Mouse (Mus musculus) midbrain, embryonic 12.5 days (tissue): Measurements from ENCODE around the gene Ankdd1a. TPM values are rescaled to one million over a fixed set of nuclear protein-coding genes. Genes with fewer than 3 reads are reported as not detected.

Experiments
- ATAC-seq: fragments of 200-750 bp; cut with Nextera tagmentation; 2 replicates; pipeline ENCODE4 v1.8.0; 2017; ENCODE audit warnings: low read depth, moderate TSS enrichment, moderate library complexity; ENCODE audit not compliant: low FRiP score
- H3K27ac ChIP-seq: fragments of 300-500 bp; sonication (generic); replicated peaks from 2 replicates; pipeline ENCODE4 v1.5.1; 2016; ENCODE audit warnings: mild to moderate bottlenecking
- H3K27me3 ChIP-seq: fragments of 300-500 bp; sonication (generic); 2 replicates; pipeline ENCODE4 v1.6.1; 2016; ENCODE audit warnings: mild to moderate bottlenecking
- H3K36me3 ChIP-seq: fragments of 300-500 bp; sonication (generic); 2 replicates; pipeline ENCODE4 v1.6.1; 2016
- H3K4me1 ChIP-seq: fragments of 300-500 bp; sonication (generic); 2 replicates; pipeline ENCODE4 v1.6.1; 2016
- H3K4me2 ChIP-seq: fragments of 300-500 bp; sonication (generic); replicated peaks from 2 replicates; pipeline ENCODE4 v1.6.1; 2016; ENCODE audit warnings: mild to moderate bottlenecking, moderate library complexity
- H3K4me3 ChIP-seq: fragments of 300-500 bp; sonication (generic); 2 replicates; pipeline ENCODE4 v1.5.1; 2016; ENCODE audit warnings: mild to moderate bottlenecking
- H3K9ac ChIP-seq: fragments of 300-500 bp; sonication (generic); replicated peaks from 2 replicates; pipeline ENCODE4 v1.6.1; 2016; ENCODE audit warnings: mild to moderate bottlenecking, moderate library complexity
- H3K9me3 ChIP-seq: fragments of 300-500 bp; sonication (generic); 2 replicates; pipeline ENCODE4 v1.6.1; 2016; ENCODE audit warnings: mild to moderate bottlenecking
- WGBS: fragments of 180-500 bp; shearing (Covaris S2); methylation state at CpG from one replicate; pipeline ENCODE4 v1.1.7; 2016; 5-methylcytosine and 5-hydroxymethylcytosine counted together
- polyA plus RNA-seq: library from polyadenylated mRNA; unstranded; fragments of >200 nt; fragmentation: Nextera tagmentation; extraction: Ambion mirVana; gene quantifications from 2 replicates; pipeline ENCODE4 v1.2.1, GENCODE M21; 2016

Gene Ankdd1a
- polyA plus RNA-seq, 1 experiment from 2014 or later, result 0.24 TPM

- Histone ChIP-seq H3K9me3 (no peaks in the 10 kb centered on the region), H3K4me3 (no peak overlapping the region), H3K27ac (no peak overlapping the region), H3K4me2 (no peak overlapping the region), H3K9ac (no peak overlapping the region), H3K27me3 (no peaks in the 10 kb centered on the region), H3K36me3 (peaks cover 28% of the 10 kb centered on the region), H3K4me1 (no peaks in the 10 kb centered on the region)
- WGBS, result 89% methylated on average over 3 of the region's 3 CpGs
- ATAC-seq, result no peak
Observed at GRCm38 (mm10) chr9:65491476-65491875, 28.5 kb downstream of the Ankdd1a start.

- peaks cover 86% of the 10 kb centered on the region for H3K36me3 ChIP-seq
- 83% methylated on average over 5 of the region's 5 CpGs for WGBS
- H3K4me2 ChIP-seq, result no peak overlapping the region
- H3K4me3 ChIP-seq, result no peak overlapping the region
- no peaks in the 10 kb centered on the region for H3K9me3 ChIP-seq
- no peaks in the 10 kb centered on the region for H3K4me1 ChIP-seq
- no peak overlapping the region for H3K27ac ChIP-seq
- no peak overlapping the region for H3K9ac ChIP-seq
- no peak for ATAC-seq
- H3K27me3 ChIP-seq, result no peaks in the 10 kb centered on the region
Observed at GRCm38 (mm10) chr9:65480071-65480470, 39.9 kb downstream of the Ankdd1a start.

GRCm38 (mm10) chr9:65479158-65479557 is 40.8 kb downstream of the Ankdd1a start:
- Histone ChIP-seq H3K27ac (no peak overlapping the region), H3K4me2 (no peak overlapping the region), H3K4me3 (no peak overlapping the region), H3K36me3 (peaks cover 84% of the 10 kb centered on the region), H3K27me3 (no peaks in the 10 kb centered on the region), H3K9me3 (no peaks in the 10 kb centered on the region), H3K4me1 (no peaks in the 10 kb centered on the region), H3K9ac (no peak overlapping the region)
- 84% methylated on average over 8 of the region's 8 CpGs for WGBS
- no peak for ATAC-seq

DNA sequence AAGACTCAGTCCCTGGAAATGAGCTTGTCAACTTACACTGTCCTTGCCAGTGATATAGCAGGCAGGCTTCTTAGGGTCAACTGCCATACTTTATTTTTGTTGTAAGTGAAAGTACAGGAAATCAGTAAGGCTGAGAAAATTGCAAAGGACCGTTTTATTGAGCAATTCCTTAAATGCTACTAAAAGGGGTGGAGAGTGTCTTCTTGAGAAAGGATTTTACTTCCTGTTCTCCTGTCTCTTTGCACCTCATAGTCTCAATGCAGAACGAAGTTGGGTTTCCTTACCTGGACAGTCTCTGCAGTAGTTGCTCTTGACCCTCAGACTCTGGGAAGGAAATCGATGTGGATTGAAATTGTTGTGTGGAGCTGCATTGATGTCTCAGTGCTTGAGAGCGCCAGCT is 47.2 kb downstream of the Ankdd1a start:
- H3K4me1 ChIP-seq, result no peaks in the 10 kb centered on the region
- H3K4me2 ChIP-seq, result no peak overlapping the region
- H3K9ac ChIP-seq, result no peak overlapping the region
- H3K36me3 ChIP-seq, result peaks cover 61% of the 10 kb centered on the region
- no peaks in the 10 kb centered on the region for H3K9me3 ChIP-seq
- H3K4me3 ChIP-seq, result no peak overlapping the region
- H3K27ac ChIP-seq, result no peak overlapping the region
- no peaks in the 10 kb centered on the region for H3K27me3 ChIP-seq
- 90% methylated on average over 4 of the region's 4 CpGs for WGBS
- ATAC-seq, result no peak

DNA sequence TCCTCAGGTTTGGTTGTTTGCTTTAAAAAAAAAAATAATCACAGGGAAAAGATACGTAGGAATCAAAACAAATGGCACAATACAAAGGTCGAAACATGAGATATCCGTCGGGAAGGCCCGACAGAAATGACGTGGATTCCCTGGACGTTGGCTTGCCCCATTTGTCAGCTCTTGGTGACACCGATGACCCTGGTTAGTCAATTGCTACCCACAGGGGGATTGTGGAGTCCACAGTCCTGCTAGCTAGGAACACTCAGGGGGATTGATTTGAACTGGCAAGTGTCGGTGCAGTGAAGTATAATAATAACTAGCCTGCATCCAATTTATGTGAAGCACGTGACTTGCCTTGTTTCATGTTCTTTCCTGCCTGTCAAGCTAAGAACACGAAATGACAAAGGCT is 52.3 kb downstream of the Ankdd1a start:
- no peak for ATAC-seq
- no peak overlapping the region for H3K4me2 ChIP-seq
- no peaks in the 10 kb centered on the region for H3K27me3 ChIP-seq
- H3K4me3 ChIP-seq, result no peak overlapping the region
- peak overlapping the region; percentile 5; the same call in 1 of the 2 replicates for H3K27ac ChIP-seq
- 73% methylated on average over 11 of the region's 11 CpGs for WGBS
- H3K36me3 ChIP-seq, result peaks cover 38% of the 10 kb centered on the region
- peaks cover 4% of the 10 kb centered on the region; the same call in 1 of the 2 replicates for H3K4me1 ChIP-seq
- no peak overlapping the region for H3K9ac ChIP-seq
- no peaks in the 10 kb centered on the region for H3K9me3 ChIP-seq

GRCm38 (mm10) chr9:65465241-65465640 is 54.8 kb downstream of the Ankdd1a start:
- ATAC-seq, result no peak
- no peak overlapping the region for H3K9ac ChIP-seq
- no peak overlapping the region for H3K4me3 ChIP-seq
- H3K36me3 ChIP-seq, result peaks cover 26% of the 10 kb centered on the region
- H3K4me2 ChIP-seq, result no peak overlapping the region
- H3K27me3 ChIP-seq, result no peaks in the 10 kb centered on the region
- H3K9me3 ChIP-seq, result no peaks in the 10 kb centered on the region
- peaks cover 22% of the 10 kb centered on the region for H3K4me1 ChIP-seq
- 96% methylated on average over 2 of the region's 2 CpGs for WGBS
- H3K27ac ChIP-seq, result no peak overlapping the region

DNA sequence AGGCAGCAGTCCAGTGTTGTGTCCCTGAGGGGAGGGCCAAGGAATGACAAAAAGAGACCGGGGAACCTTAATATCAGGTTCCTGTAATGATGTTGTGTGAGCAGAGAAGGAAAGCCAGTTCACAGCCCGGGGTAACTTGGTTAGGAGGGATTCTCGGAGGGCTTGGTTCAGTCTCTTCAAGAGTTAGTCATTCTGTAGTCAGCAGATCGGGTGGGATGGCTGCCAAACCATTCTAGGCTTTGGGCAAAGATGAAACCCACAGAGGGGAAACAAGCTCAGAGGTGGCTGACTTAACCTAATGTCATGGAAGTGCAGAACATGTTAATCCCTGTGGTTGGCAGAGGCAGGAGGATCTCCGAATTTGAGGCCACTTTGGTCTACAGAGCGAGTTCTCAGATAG is 55.8 kb downstream of the Ankdd1a start:
- Histone ChIP-seq H3K27me3 (no peaks in the 10 kb centered on the region), H3K36me3 (peaks cover 15% of the 10 kb centered on the region), H3K4me3 (no peak overlapping the region), H3K4me1 (peaks cover 27% of the 10 kb centered on the region), H3K27ac (no peak overlapping the region), H3K4me2 (no peak overlapping the region), H3K9me3 (no peaks in the 10 kb centered on the region), H3K9ac (no peak overlapping the region)
- WGBS, result 90% methylated on average over 6 of the region's 6 CpGs
- no peak for ATAC-seq

DNA sequence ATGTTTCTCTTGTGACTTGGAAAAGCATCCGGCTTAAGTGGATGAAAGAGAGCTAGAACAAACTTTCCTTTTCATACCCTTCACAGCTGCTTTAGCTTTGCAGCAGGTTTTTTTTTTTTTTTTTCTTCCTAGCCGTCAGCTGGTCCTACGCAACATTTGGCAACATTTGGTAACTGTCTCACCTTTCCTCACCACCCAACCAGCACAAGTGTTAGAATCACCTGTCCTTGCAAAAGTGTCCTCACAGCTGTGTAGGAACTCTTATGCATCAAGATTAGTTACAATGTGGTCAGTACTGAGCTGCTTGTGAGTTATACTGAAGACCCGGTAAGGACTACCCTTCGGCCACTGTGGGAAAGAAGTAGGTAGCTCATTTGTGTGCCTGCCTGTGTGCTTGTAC is 57.4 kb downstream of the Ankdd1a start:
- Histone ChIP-seq H3K27me3 (no peaks in the 10 kb centered on the region), H3K4me2 (no peak overlapping the region), H3K9ac (no peak overlapping the region), H3K9me3 (no peaks in the 10 kb centered on the region), H3K36me3 (peaks cover 14% of the 10 kb centered on the region), H3K4me3 (no peak overlapping the region), H3K4me1 (peaks cover 27% of the 10 kb centered on the region), H3K27ac (no peak overlapping the region)
- 85% methylated on average over 5 of the region's 5 CpGs for WGBS
- ATAC-seq, result no peak

DNA sequence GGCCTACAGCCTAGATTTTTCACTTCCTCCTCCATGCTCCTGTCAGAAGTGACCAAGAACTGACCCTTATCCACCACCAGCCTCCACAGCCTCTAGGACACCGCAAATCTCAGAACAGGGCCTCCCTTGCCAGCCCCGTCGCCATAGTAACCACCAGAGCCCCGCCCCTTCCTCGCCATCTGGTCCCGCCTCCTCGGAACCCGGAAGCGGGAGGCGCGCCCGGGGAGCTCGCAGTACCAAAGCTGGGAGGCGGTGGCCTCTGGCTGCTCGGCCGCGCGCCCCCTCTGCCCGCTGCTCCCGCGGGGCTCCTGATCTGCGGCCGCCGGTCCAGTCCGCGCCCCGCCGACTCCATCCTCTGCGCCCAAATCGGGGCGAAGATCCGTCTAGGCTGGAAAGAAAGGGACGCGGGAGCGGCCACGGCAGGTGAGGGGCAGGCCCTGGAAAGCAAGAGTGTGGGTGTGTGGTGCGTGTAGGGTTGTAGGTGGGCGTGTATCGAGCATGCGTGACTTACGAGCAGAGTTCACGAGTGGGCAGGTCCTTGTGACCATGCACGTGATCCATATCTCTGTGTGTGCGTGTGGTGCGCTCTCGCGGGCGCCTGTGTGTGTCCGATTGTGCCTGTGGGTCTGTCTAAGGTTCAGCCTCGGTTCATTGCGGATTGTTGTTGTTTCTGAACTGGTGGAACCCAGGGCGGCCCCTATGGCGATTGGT is 59.1 kb downstream of the Ankdd1a start, which contains the start of gene Spg21:
Gene Spg21, plus strand, starts transcription at position 216 of the 711 bp plus-strand sequence.
- peaks cover 8% of the 10 kb centered on the region for H3K36me3 ChIP-seq
- peak within 1 kb of the TSS; percentile 89 for H3K9ac ChIP-seq
- H3K27ac ChIP-seq, result peak within 1 kb of the TSS; percentile 82
- peak within 1 kb of the TSS; percentile 75 for H3K4me2 ChIP-seq
- no peaks in the 10 kb centered on the region for H3K9me3 ChIP-seq
- no peaks in the 10 kb centered on the region for H3K27me3 ChIP-seq
- peaks cover 27% of the 10 kb centered on the region for H3K4me1 ChIP-seq
- WGBS, result under 1% methylated on average over 53 of the region's 53 CpGs
- peak; percentile 96 for ATAC-seq
- H3K4me3 ChIP-seq, result peak within 1 kb of the TSS; percentile 74

DNA sequence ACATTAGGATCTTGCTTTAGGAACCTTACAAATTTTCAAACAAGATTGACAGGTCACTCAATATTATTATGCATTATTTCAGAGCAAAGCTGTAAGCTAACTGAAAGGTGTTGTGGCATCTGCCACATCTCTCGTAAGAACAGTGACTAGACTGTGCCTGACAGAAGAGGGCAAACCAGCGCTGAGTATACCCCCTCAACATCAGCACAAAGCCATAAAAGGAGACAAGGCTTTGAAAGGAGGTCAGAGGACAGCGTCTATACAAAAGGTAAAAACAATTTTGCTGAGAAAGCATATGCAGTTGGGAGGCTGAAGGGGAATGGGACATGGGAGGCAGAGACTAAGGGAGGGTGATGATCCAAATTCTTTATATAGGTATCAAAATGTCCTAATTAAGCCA is 59.8 kb downstream of the Ankdd1a start:
- H3K4me3 ChIP-seq, result peak overlapping the region; percentile 74; the same call in 1 of the 2 replicates
- H3K27ac ChIP-seq, result peak overlapping the region; percentile 82
- 42% methylated on average over 3 of the region's 3 CpGs for WGBS
- peak overlapping the region; percentile 75 for H3K4me2 ChIP-seq
- H3K9me3 ChIP-seq, result no peaks in the 10 kb centered on the region
- no peak; the same call in 1 of the 2 replicates for ATAC-seq
- H3K36me3 ChIP-seq, result peaks cover 1% of the 10 kb centered on the region; the same call in 1 of the 2 replicates
- H3K4me1 ChIP-seq, result peaks cover 27% of the 10 kb centered on the region
- no peak overlapping the region for H3K9ac ChIP-seq
- no peaks in the 10 kb centered on the region for H3K27me3 ChIP-seq

DNA sequence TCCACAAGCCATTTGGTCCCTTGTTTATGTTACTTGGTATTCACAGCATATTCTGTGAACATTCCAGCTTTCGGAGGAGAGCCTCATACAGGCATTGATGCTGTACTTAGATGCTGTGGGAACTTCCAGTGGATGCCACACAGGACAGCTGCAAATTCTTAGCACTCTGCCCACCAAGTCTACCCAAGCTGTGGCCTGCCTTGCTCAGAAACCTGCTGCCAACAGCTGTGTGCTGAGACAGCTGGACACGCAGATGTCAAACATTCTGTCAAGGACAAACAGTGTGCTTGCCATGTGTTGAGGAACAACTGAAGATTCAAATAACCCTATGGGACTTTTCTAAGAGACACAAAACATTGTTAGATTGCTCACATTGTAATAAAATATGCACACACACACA is 61.0 kb downstream of the Ankdd1a start:
- WGBS, result 89% methylated on average over 2 of the region's 2 CpGs
- Histone ChIP-seq H3K9ac (no peak overlapping the region), H3K27me3 (no peaks in the 10 kb centered on the region), H3K4me3 (no peak overlapping the region), H3K36me3 (no peaks in the 10 kb centered on the region), H3K4me2 (no peak overlapping the region), H3K9me3 (no peaks in the 10 kb centered on the region), H3K4me1 (peaks cover 27% of the 10 kb centered on the region), H3K27ac (no peak overlapping the region)
- ATAC-seq, result no peak

GRCm38 (mm10) chr9:65447951-65448350 is 72.0 kb downstream of the Ankdd1a start:
- Histone ChIP-seq H3K27ac (no peak overlapping the region), H3K9ac (no peak overlapping the region), H3K9me3 (no peaks in the 10 kb centered on the region), H3K4me2 (no peak overlapping the region), H3K4me3 (no peak overlapping the region), H3K36me3 (peaks cover 76% of the 10 kb centered on the region), H3K27me3 (no peaks in the 10 kb centered on the region), H3K4me1 (no peaks in the 10 kb centered on the region)
- WGBS, result 86% methylated on average over 6 of the region's 6 CpGs
- ATAC-seq, result no peak

DNA sequence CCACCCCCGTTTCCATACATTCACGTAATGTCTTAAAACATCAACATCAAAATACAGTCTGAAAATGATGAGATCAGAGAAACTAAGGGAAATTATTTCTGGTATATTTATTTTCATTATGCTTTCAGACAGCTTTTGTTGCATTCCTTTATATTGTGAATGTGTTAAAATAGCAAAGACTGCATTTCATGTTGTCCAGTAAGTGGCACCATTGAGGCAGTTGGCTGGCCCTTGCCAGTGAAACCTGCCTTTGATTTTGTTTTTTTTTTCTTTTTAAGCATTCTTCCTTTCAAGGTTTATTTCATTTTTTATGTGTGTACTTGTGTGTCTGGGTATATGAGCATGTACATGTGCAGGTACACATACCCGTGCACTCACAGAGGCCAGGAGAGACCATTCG is 75.3 kb downstream of the Ankdd1a start:
- H3K27ac ChIP-seq, result no peak overlapping the region
- no peak for ATAC-seq
- no peak overlapping the region for H3K4me2 ChIP-seq
- H3K36me3 ChIP-seq, result peaks cover 74% of the 10 kb centered on the region
- H3K4me3 ChIP-seq, result no peak overlapping the region
- H3K9ac ChIP-seq, result no peak overlapping the region
- no peaks in the 10 kb centered on the region for H3K4me1 ChIP-seq
- WGBS, result 95% methylated on average over 4 of the region's 4 CpGs
- no peaks in the 10 kb centered on the region for H3K9me3 ChIP-seq
- H3K27me3 ChIP-seq, result no peaks in the 10 kb centered on the region
